Mouse (Mus musculus): ENCODE results near the gene Zfp960. TPM values are rescaled to one million over a fixed set of nuclear protein-coding genes. Genes with fewer than 3 reads are reported as not detected.
A peak's percentile ranks its signal among the peaks of the same experiment; 100 is the strongest.
"Not testable (repeated sequence)": the region's sequence is repeated elsewhere in the genome, so short reads cannot be mapped to it uniquely, and the experiment has no call there.

Zfp960 gene
- total RNA-seq (2021): 1 to 10 TPM; 6.3 to 7.2 TPM

GRCm38 (mm10) chr17:17063628-17064494, at the start of gene Zfp960:
Zfp960 (plus strand) TSS chr17:17064113.
- peak; percentile 59 to 60 for DNase-seq (ENCODE audit: extremely low spot score in 1 of 2, low spot score in 1 of 2)

- not testable (repeated sequence) for DNase-seq (ENCODE audit: extremely low spot score in 1 of 2, low spot score in 1 of 2)
Observed at GRCm38 (mm10) chr17:17018071-17018470, 45.8 kb upstream of the Zfp960 start.

GRCm38 (mm10) chr17:17059566-17059965, 4.3 kb upstream of the Zfp960 start:
- DNase-seq (ENCODE audit: extremely low spot score in 1 of 2, low spot score in 1 of 2): not testable (repeated sequence)

- DNase-seq (ENCODE audit: extremely low spot score in 1 of 2, low spot score in 1 of 2): not testable (repeated sequence)
Observed at GRCm38 (mm10) chr17:17120830-17121502, 57.1 kb downstream of the Zfp960 start, which contains the start of gene Zfp97. Zfp97 (plus strand) TSS chr17:17121415.

Other genes starting within 250 kb of the Zfp960 start
- 1 to 10 TPM; 4.0 to 4.8 TPM for gene Zfp97, start 57.3 kb downstream of the Zfp960 start, total RNA-seq (2021)

Measured in layer of hippocampus, postnatal 25 days (tissue).